Mouse (Mus musculus): ENCODE data around the gene Hoxb5. TPM values are rescaled to one million over a fixed set of nuclear protein-coding genes. Genes with fewer than 3 reads are reported as not detected.

Hoxb5 gene
- polyA plus RNA-seq, 1 experiment, result not detected

DNA sequence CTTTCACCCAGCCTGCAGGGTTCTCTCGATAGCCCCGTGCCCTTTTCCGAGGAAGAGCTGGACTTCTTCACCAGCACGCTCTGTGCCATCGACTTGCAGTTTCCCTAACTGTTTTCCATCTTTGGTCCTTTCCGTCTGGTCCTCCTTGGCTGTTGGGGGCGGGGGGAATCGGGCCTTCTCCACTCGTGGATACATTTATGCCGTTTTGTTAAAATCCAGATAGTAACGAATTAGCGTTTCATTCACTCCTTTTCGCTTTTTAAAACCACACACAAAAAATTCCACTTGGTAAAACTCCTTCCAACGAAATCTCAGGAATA is 50.3 kb downstream of the Hoxb5 start:
- TF ChIP-seq MYOG (IDR thresholded peaks at IDR 0.05; ENCODE audit: control insufficient read depth in 1 of 3, insufficient read depth in 1 of 3, insufficient read length in 2 of 3, low read depth in 2 of 3), result no peak
- no peak for TF ChIP-seq CEBPB (IDR thresholded peaks at IDR 0.05; ENCODE audit: insufficient read depth, poor library complexity, severe bottlenecking)
- TF ChIP-seq MAX (IDR thresholded peaks at IDR 0.05; ENCODE audit: low read depth), result no peak
- TF ChIP-seq TCF3 (IDR thresholded peaks at IDR 0.05; ENCODE audit: insufficient read length, low read depth), result no peak
- TF ChIP-seq E2F4 (IDR thresholded peaks at IDR 0.05; ENCODE audit: insufficient read depth), result no peak
- TF ChIP-seq TCF12 (IDR thresholded peaks at IDR 0.05; ENCODE audit: insufficient read depth, poor library complexity, severe bottlenecking), result no peak
- no peak for TF ChIP-seq USF1 (IDR thresholded peaks at IDR 0.05; ENCODE audit: low read depth)
- no peak for TF ChIP-seq POLR2A (IDR thresholded peaks at IDR 0.05; ENCODE audit: insufficient read length, low read depth)
- TF ChIP-seq POLR2AphosphoS2 (IDR thresholded peaks at IDR 0.05; ENCODE audit: insufficient read length, low read depth), result no peak
- no peak for TF ChIP-seq SRF (IDR thresholded peaks at IDR 0.05; ENCODE audit: control insufficient read depth, insufficient read length, low read depth)
- TF ChIP-seq REST (IDR thresholded peaks at IDR 0.05; ENCODE audit: insufficient read depth, insufficient read length), result no peak
- TF ChIP-seq MYOD1 (IDR thresholded peaks at IDR 0.05; ENCODE audit: control insufficient read depth in 1 of 3, insufficient read length in 2 of 3, low read depth in 2 of 3), result no peak
- no peak overlapping the region for H3K4me2 ChIP-seq (ENCODE audit: low read depth)
- H3ac ChIP-seq (ENCODE audit: control insufficient read depth, insufficient read length), result no peak overlapping the region
- H3K79me2 ChIP-seq (ENCODE audit: control insufficient read depth, insufficient read depth), result no peaks in the 10 kb centered on the region
- H3K27me3 ChIP-seq (ENCODE audit: control insufficient read depth, insufficient read depth, insufficient read length), result peaks cover 61% of the 10 kb centered on the region
- no peaks in the 10 kb centered on the region for H3K36me3 ChIP-seq (ENCODE audit: control insufficient read depth, insufficient read depth)
- H3K4me3 ChIP-seq, result no peak overlapping the region

- Histone ChIP-seq H3ac (ENCODE audit: control insufficient read depth, insufficient read length) (no peak overlapping the region), H3K79me2 (ENCODE audit: control insufficient read depth, insufficient read depth) (no peaks in the 10 kb centered on the region), H3K27me3 (ENCODE audit: control insufficient read depth, insufficient read depth, insufficient read length) (peaks cover 61% of the 10 kb centered on the region), H3K36me3 (ENCODE audit: control insufficient read depth, insufficient read depth) (no peaks in the 10 kb centered on the region), H3K4me3 (no peak overlapping the region), H3K4me2 (ENCODE audit: low read depth) (no peak overlapping the region)
- TF ChIP-seq MYOD1 (IDR thresholded peaks at IDR 0.05; ENCODE audit: control insufficient read depth in 1 of 3, insufficient read length in 2 of 3, low read depth in 2 of 3), result no peak
- no peak for TF ChIP-seq TCF3 (IDR thresholded peaks at IDR 0.05; ENCODE audit: insufficient read length, low read depth)
- TF ChIP-seq SRF (IDR thresholded peaks at IDR 0.05; ENCODE audit: control insufficient read depth, insufficient read length, low read depth), result no peak
- TF ChIP-seq E2F4 (IDR thresholded peaks at IDR 0.05; ENCODE audit: insufficient read depth), result no peak
- no peak for TF ChIP-seq REST (IDR thresholded peaks at IDR 0.05; ENCODE audit: insufficient read depth, insufficient read length)
- TF ChIP-seq TCF12 (IDR thresholded peaks at IDR 0.05; ENCODE audit: insufficient read depth, poor library complexity, severe bottlenecking), result no peak
These were observed 50.8 kb downstream of the Hoxb5 start for GRCm38 (mm10) chr11:96353939-96354338.

GRCm38 (mm10) chr11:96354376-96354775 is 51.2 kb downstream of the Hoxb5 start:
- Histone ChIP-seq H3K4me2 (ENCODE audit: low read depth) (no peak overlapping the region), H3K36me3 (ENCODE audit: control insufficient read depth, insufficient read depth) (no peaks in the 10 kb centered on the region), H3K79me2 (ENCODE audit: control insufficient read depth, insufficient read depth) (no peaks in the 10 kb centered on the region), H3ac (ENCODE audit: control insufficient read depth, insufficient read length) (no peak overlapping the region), H3K27me3 (ENCODE audit: control insufficient read depth, insufficient read depth, insufficient read length) (peaks cover 63% of the 10 kb centered on the region), H3K4me3 (no peak overlapping the region)
- no peak for TF ChIP-seq E2F4 (IDR thresholded peaks at IDR 0.05; ENCODE audit: insufficient read depth)
- no peak for TF ChIP-seq SRF (IDR thresholded peaks at IDR 0.05; ENCODE audit: control insufficient read depth, insufficient read length, low read depth)
- TF ChIP-seq MAX (IDR thresholded peaks at IDR 0.05; ENCODE audit: low read depth), result no peak
- no peak for TF ChIP-seq MYOD1 (IDR thresholded peaks at IDR 0.05; ENCODE audit: control insufficient read depth in 1 of 3, insufficient read length in 2 of 3, low read depth in 2 of 3)
- no peak for TF ChIP-seq USF1 (IDR thresholded peaks at IDR 0.05; ENCODE audit: low read depth)
- no peak for TF ChIP-seq TCF12 (IDR thresholded peaks at IDR 0.05; ENCODE audit: insufficient read depth, poor library complexity, severe bottlenecking)
- no peak for TF ChIP-seq MYOG (IDR thresholded peaks at IDR 0.05; ENCODE audit: control insufficient read depth in 1 of 3, insufficient read depth in 1 of 3, insufficient read length in 2 of 3, low read depth in 2 of 3)
- no peak for TF ChIP-seq CEBPB (IDR thresholded peaks at IDR 0.05; ENCODE audit: insufficient read depth, poor library complexity, severe bottlenecking)
- no peak for TF ChIP-seq REST (IDR thresholded peaks at IDR 0.05; ENCODE audit: insufficient read depth, insufficient read length)
- no peak for TF ChIP-seq POLR2AphosphoS2 (IDR thresholded peaks at IDR 0.05; ENCODE audit: insufficient read length, low read depth)
- TF ChIP-seq POLR2A (IDR thresholded peaks at IDR 0.05; ENCODE audit: insufficient read length, low read depth), result no peak
- no peak for TF ChIP-seq TCF3 (IDR thresholded peaks at IDR 0.05; ENCODE audit: insufficient read length, low read depth)

- Histone ChIP-seq H3K36me3 (ENCODE audit: control insufficient read depth, insufficient read depth) (no peaks in the 10 kb centered on the region), H3K4me3 (no peak overlapping the region)
These were observed 51.7 kb downstream of the Hoxb5 start for GRCm38 (mm10) chr11:96354801-96355311.

More at GRCm38 (mm10) chr11:96354801-96355311, 51.7 kb downstream of the Hoxb5 start:
- no peak for TF ChIP-seq POLR2AphosphoS2 (IDR thresholded peaks at IDR 0.05; ENCODE audit: insufficient read length, low read depth)
- TF ChIP-seq MYOD1 (IDR thresholded peaks at IDR 0.05; ENCODE audit: control insufficient read depth in 1 of 3, insufficient read length in 2 of 3, low read depth in 2 of 3), result no peak
- no peak for TF ChIP-seq POLR2A (IDR thresholded peaks at IDR 0.05; ENCODE audit: insufficient read length, low read depth)
- no peak for TF ChIP-seq CEBPB (IDR thresholded peaks at IDR 0.05; ENCODE audit: insufficient read depth, poor library complexity, severe bottlenecking)
- no peak for TF ChIP-seq REST (IDR thresholded peaks at IDR 0.05; ENCODE audit: insufficient read depth, insufficient read length)
- no peak for TF ChIP-seq TCF12 (IDR thresholded peaks at IDR 0.05; ENCODE audit: insufficient read depth, poor library complexity, severe bottlenecking)
- TF ChIP-seq MAX (IDR thresholded peaks at IDR 0.05; ENCODE audit: low read depth), result no peak
- no peak for TF ChIP-seq E2F4 (IDR thresholded peaks at IDR 0.05; ENCODE audit: insufficient read depth)
- TF ChIP-seq USF1 (IDR thresholded peaks at IDR 0.05; ENCODE audit: low read depth), result no peak
- TF ChIP-seq SRF (IDR thresholded peaks at IDR 0.05; ENCODE audit: control insufficient read depth, insufficient read length, low read depth), result no peak
- Histone ChIP-seq H3K27me3 (ENCODE audit: control insufficient read depth, insufficient read depth, insufficient read length) (peaks cover 62% of the 10 kb centered on the region), H3K4me2 (ENCODE audit: low read depth) (no peak overlapping the region), H3ac (ENCODE audit: control insufficient read depth, insufficient read length) (no peak overlapping the region), H3K79me2 (ENCODE audit: control insufficient read depth, insufficient read depth) (no peaks in the 10 kb centered on the region)

Other genes with a start within 250 kb of the Hoxb5 start
- gene Ube2z, start 237.9 kb upstream of the Hoxb5 start, polyA plus RNA-seq (2012; fragmentation: generic; extraction: Trizol), result 53.6 TPM
- gene Atp5g1, start 227.7 kb upstream of the Hoxb5 start, polyA plus RNA-seq (2012; fragmentation: generic; extraction: Trizol), result 1,235 TPM
- not detected for gene Calcoco2, start 191.4 kb upstream of the Hoxb5 start, polyA plus RNA-seq (2012; fragmentation: generic; extraction: Trizol)
- not detected for gene Ttll6, start 169.6 kb upstream of the Hoxb5 start, polyA plus RNA-seq (2012; fragmentation: generic; extraction: Trizol)
- gene Hoxb13, start 109.0 kb upstream of the Hoxb5 start, polyA plus RNA-seq (2012; fragmentation: generic; extraction: Trizol), result 0.10 TPM
- gene Hoxb9, start 31.9 kb upstream of the Hoxb5 start, polyA plus RNA-seq (2012; fragmentation: generic; extraction: Trizol), result 0.24 TPM
- gene Hoxb8, start 21.4 kb upstream of the Hoxb5 start, polyA plus RNA-seq (2012; fragmentation: generic; extraction: Trizol), result 0.05 TPM
- gene Hoxb7, start 16.7 kb upstream of the Hoxb5 start, polyA plus RNA-seq (2012; fragmentation: generic; extraction: Trizol), result 0.06 TPM
- gene Hoxb6, start 10.9 kb upstream of the Hoxb5 start, polyA plus RNA-seq (2012; fragmentation: generic; extraction: Trizol), result not detected
- gene Hoxb4, start 14.9 kb downstream of the Hoxb5 start, polyA plus RNA-seq (2012; fragmentation: generic; extraction: Trizol), result not detected
- gene Hoxb3, start 20.0 kb downstream of the Hoxb5 start, polyA plus RNA-seq (2012; fragmentation: generic; extraction: Trizol), result not detected
- not detected for gene Hoxb2, start 47.2 kb downstream of the Hoxb5 start, polyA plus RNA-seq (2012; fragmentation: generic; extraction: Trizol)
- not detected for gene Hoxb1, start 62.4 kb downstream of the Hoxb5 start, polyA plus RNA-seq (2012; fragmentation: generic; extraction: Trizol)
- gene Skap1, start 161.3 kb downstream of the Hoxb5 start, polyA plus RNA-seq (2012; fragmentation: generic; extraction: Trizol), result 0.02 TPM

All from myocyte (in vitro differentiated cells).